Mouse (Mus musculus) adrenal gland, adult 8-10 months (tissue): ENCODE measurements around the gene Fnbp1. TPM values are rescaled to one million over a fixed set of nuclear protein-coding genes. Genes with fewer than 3 reads are reported as not detected.

Experiments used
- DNase-seq: peaks from one replicate; pipeline ENCODE4 v3.0.0; 2022
- total RNA-seq, 4 experiments: library from RNA; stranded (reverse); gene quantifications; 2 replicates each; pipeline ENCODE4 v1.2.4; 2022

The Fnbp1 gene
- total RNA-seq, 4 experiments from 2014 or later, result 45.9 to 89.0 (median 70.6) TPM

- DNase-seq, result no peak
Observed at GRCm38 (mm10) chr2:31123493-31123892, 18.3 kb downstream of the Fnbp1 start.

- no peak for DNase-seq
Observed at GRCm38 (mm10) chr2:31122806-31123205, 19.0 kb downstream of the Fnbp1 start.

- DNase-seq, result no peak
Observed at GRCm38 (mm10) chr2:31121131-31121693, 20.6 kb downstream of the Fnbp1 start.

GRCm38 (mm10) chr2:31119795-31120194 is 22.0 kb downstream of the Fnbp1 start:
- DNase-seq, result no peak

GRCm38 (mm10) chr2:31118639-31119380 is 23.0 kb downstream of the Fnbp1 start:
- no peak for DNase-seq

GRCm38 (mm10) chr2:31118211-31118610 is 23.6 kb downstream of the Fnbp1 start:
- DNase-seq, result no peak

GRCm38 (mm10) chr2:31115943-31116731 is 25.7 kb downstream of the Fnbp1 start:
- no peak for DNase-seq

GRCm38 (mm10) chr2:31115091-31115942 is 26.5 kb downstream of the Fnbp1 start:
- DNase-seq, result no peak

GRCm38 (mm10) chr2:31114205-31114604 is 27.6 kb downstream of the Fnbp1 start:
- DNase-seq, result no peak

GRCm38 (mm10) chr2:31111685-31112084 is 30.1 kb downstream of the Fnbp1 start:
- no peak for DNase-seq

- no peak for DNase-seq
Observed at GRCm38 (mm10) chr2:31109960-31110548, 31.8 kb downstream of the Fnbp1 start.

- DNase-seq, result no peak
Observed at GRCm38 (mm10) chr2:31108186-31108585, 33.6 kb downstream of the Fnbp1 start.

- no peak for DNase-seq
Observed at GRCm38 (mm10) chr2:31106621-31107320, 35.0 kb downstream of the Fnbp1 start.

GRCm38 (mm10) chr2:31106004-31106403 is 35.8 kb downstream of the Fnbp1 start:
- DNase-seq, result no peak

- DNase-seq, result no peak
Observed at GRCm38 (mm10) chr2:31105279-31105678, 36.5 kb downstream of the Fnbp1 start.

GRCm38 (mm10) chr2:31103321-31103720 is 38.5 kb downstream of the Fnbp1 start:
- no peak for DNase-seq

- DNase-seq, result no peak
Observed at GRCm38 (mm10) chr2:31101285-31101684, 40.5 kb downstream of the Fnbp1 start.

- DNase-seq, result no peak
Observed at GRCm38 (mm10) chr2:31099079-31099478, 42.7 kb downstream of the Fnbp1 start.

- DNase-seq, result no peak
Observed at GRCm38 (mm10) chr2:31098616-31099015, 43.2 kb downstream of the Fnbp1 start.

GRCm38 (mm10) chr2:31097276-31097675 is 44.5 kb downstream of the Fnbp1 start:
- no peak for DNase-seq

GRCm38 (mm10) chr2:31096119-31096518 is 45.7 kb downstream of the Fnbp1 start:
- DNase-seq, result no peak
